Mouse (Mus musculus) adipocyte (in vitro differentiated cells): ENCODE data around the gene Rdh12.

Experiments
- DNase-seq: peaks from one replicate; pipeline ENCODE4 v3.0.0-alpha.2; 2016; ENCODE audit warnings: low spot score

Gene Rdh12

DNA sequence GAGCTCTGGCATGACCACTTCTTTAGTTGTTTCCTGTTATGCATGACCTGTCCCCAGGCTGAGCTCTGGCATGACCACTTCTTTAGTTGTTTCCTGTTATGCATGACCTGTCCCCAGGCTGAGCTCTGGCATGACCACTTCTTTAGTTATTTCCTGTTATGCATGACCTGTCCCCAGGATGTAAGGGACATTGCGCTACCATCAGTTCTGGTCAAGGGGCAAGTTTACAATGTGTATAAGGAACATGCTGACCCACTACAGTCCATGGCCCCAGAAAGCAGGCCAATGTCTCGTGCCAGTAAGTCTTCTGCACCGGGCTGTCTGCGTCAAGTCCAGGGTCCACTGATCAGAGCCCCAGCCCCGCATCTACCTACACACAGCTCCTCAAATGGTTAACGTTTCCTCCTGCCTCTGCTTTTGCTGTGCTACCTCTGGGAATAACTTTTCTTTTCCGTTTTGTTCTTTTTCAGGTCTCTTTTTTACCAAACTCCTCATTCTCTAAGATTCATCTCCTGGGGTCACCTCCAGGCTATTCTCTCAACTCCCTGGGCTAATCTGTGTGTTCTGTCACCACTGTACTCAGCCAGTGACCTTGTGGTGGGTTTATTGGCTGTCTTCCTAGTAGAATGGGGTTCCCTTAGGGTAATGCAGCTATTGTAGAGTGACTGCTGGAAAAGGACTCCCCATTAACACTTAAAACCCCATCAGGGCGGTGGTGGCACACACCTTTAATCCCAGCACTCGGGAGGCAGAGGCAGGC, 44.8 kb downstream of the Rdh12 start:
- DNase-seq, result no peak

DNA sequence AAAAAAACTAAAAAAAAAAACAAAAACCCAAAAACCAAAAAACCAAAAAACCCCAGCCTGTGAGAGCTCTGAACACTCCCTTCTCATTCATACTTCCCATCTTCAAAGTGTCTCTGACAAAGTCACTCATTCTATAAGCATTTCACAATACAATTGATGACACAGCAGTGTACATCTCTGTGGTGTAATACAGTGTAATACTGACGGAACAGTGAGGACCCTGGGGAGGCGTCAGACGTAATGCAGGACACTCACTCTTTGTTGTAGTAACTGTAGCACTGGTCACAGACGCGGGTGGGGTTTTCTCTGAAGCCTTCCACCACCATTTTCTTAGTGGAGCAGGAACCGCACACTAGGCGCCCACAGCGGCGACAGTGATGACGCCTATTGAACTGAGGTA, 46.3 kb downstream of the Rdh12 start:
- DNase-seq, result no peak

DNA sequence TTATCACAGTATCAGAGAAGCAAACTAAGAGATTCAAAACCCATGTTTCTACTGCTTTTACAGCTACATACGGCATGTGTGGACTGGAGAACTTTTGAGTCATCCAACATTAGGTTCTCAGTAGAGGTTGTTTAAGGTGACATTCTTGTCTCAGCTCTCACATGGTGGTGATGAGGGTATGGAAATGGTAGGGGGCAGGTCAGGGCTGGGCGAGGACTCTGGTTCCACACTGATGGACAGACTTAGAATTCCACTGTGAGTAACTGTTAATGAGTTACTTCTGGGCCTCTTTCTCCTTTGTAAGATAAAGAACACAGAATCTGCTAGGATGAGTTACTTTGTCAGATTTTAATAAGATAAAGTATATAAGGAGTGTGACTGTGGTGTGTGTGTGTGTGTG, 51.4 kb downstream of the Rdh12 start:
- no peak for DNase-seq

DNA sequence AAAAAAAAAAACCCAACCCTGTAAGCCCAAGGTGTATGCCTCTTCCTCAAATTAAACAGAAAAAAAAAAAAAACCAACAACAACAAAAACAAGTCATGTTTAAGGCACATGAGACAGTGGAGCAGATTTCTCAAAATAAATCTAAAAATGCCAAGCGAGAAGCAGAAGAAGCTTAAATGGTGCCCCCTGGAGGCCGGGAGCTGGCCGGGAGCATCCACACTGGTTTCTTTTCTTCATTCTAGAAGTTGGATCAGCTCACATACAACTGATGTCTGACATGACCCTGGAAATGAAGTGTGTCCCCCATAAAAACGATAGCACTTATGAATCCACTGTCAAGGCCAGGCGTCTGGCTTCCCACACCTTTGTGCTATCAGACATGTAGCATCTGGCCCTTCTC, 52.3 kb downstream of the Rdh12 start:
- DNase-seq, result peak; percentile 43
